Mouse (Mus musculus) megakaryocyte, embryonic 14.5 days (primary cell): Measurements from ENCODE around the gene 1810049J17Rik. TPM values are rescaled to one million over a fixed set of nuclear protein-coding genes. Genes with fewer than 3 reads are reported as not detected.

Experiments used
- H3K27me3 ChIP-seq: replicated peaks from 2 replicates; pipeline ENCODE3; 2012; ENCODE audit warnings: inconsistent platforms
- H3K36me3 ChIP-seq: replicated peaks from 2 replicates; pipeline ENCODE3; 2012; ENCODE audit warnings: low read length, inconsistent platforms, mixed read lengths
- H3K4me1 ChIP-seq: 2 replicates; pipeline ENCODE4 v1.6.1; 2012; ENCODE audit warnings: inconsistent platforms
- H3K4me3 ChIP-seq: replicated peaks from 2 replicates; pipeline ENCODE3; 2012; ENCODE audit warnings: moderate library complexity, mild to moderate bottlenecking, inconsistent platforms
- H3K9me3 ChIP-seq: 2 replicates; pipeline ENCODE4 v1.6.1; 2012; ENCODE audit warnings: inconsistent platforms
- FLI1 ChIP-seq: IDR thresholded peaks from 2 replicates; pipeline ENCODE4 v1.6.1; 2012; ENCODE audit warnings: low read length, inconsistent platforms, mixed read lengths
- GATA1 ChIP-seq: IDR thresholded peaks from 3 replicates; pipeline ENCODE4 v1.6.1; 2012; ENCODE audit warnings: mixed read lengths, low read length, inconsistent platforms, borderline replicate concordance
- polyA plus RNA-seq: library from polyadenylated mRNA; stranded (reverse); fragments of >175 nt; gene quantifications from 2 replicates; pipeline ENCODE4 v1.2.3, GENCODE M21; 2012; ENCODE audit warnings: low replicate concordance; ENCODE audit not compliant: insufficient read depth

The 1810049J17Rik gene
- polyA plus RNA-seq, 1 experiment = not detected

DNA sequence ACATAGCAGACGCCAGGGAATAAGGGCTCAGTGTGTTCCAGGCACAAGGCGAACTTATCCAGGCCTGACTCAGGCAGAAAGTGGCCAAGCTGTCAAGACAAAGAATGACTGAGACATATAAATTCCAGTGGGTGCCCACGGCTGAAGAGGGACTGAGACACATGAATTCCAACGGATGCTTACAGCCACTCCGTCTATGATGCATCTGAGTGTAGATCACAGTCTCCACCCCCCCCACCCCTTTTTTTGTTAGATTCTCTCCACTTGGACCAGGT is 36.2 kb downstream of the 1810049J17Rik start:
- H3K4me1 ChIP-seq = peaks cover 23% of the 10 kb centered on the region
- peaks cover 8% of the 10 kb centered on the region for H3K27me3 ChIP-seq
- peaks cover 23% of the 10 kb centered on the region for H3K9me3 ChIP-seq
- peaks cover 6% of the 10 kb centered on the region for H3K36me3 ChIP-seq
- H3K4me3 ChIP-seq = no peak overlapping the region
- TF ChIP-seq GATA1 = no peak
- TF ChIP-seq FLI1 = no peak

GRCm38 (mm10) chr15:12284794-12285534 is 36.7 kb downstream of the 1810049J17Rik start:
- H3K4me1 ChIP-seq = peaks cover 20% of the 10 kb centered on the region
- H3K4me3 ChIP-seq = no peak overlapping the region
- peaks cover 7% of the 10 kb centered on the region for H3K27me3 ChIP-seq
- H3K36me3 ChIP-seq = peaks cover 6% of the 10 kb centered on the region
- peaks cover 24% of the 10 kb centered on the region for H3K9me3 ChIP-seq
- TF ChIP-seq FLI1 = no peak
- no peak for TF ChIP-seq GATA1

GRCm38 (mm10) chr15:12279816-12280215 is 41.9 kb downstream of the 1810049J17Rik start:
- no peak overlapping the region for H3K4me3 ChIP-seq
- TF ChIP-seq GATA1 (no peak), FLI1 (no peak)
- peaks cover 10% of the 10 kb centered on the region for H3K36me3 ChIP-seq
- peaks cover 23% of the 10 kb centered on the region for H3K4me1 ChIP-seq
- H3K27me3 ChIP-seq = no peaks in the 10 kb centered on the region
- peaks cover 23% of the 10 kb centered on the region for H3K9me3 ChIP-seq

DNA sequence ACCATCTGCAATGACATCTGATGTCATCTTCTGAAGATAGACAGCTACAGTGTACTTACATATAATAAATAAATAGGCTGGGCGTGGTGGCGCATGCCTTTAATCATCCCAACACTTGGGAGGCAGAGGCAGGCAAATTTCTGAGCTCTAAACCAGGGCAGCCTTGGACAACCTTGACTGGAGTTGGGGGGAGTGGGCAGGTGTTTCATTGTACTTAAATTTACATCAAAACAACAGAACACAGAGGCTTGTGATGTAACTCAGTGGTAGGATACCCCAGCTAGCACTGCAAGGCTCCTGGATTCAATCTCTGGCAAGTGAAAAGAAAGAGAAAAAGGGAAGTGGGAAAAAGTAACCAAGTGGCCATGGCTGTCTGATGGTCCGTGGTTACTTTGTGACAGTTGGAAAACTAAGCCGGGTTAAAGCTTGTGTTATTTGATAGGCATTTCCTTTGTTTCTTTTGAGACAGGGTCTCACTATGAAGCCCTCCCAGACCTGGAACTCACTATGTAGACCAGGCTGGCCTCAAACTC is 46.5 kb downstream of the 1810049J17Rik start:
- TF ChIP-seq FLI1 (no peak), GATA1 (no peak)
- Histone ChIP-seq H3K4me3 (no peak overlapping the region), H3K9me3 (peaks cover 11% of the 10 kb centered on the region), H3K36me3 (peaks cover 35% of the 10 kb centered on the region), H3K27me3 (no peaks in the 10 kb centered on the region), H3K4me1 (peaks cover 35% of the 10 kb centered on the region)

DNA sequence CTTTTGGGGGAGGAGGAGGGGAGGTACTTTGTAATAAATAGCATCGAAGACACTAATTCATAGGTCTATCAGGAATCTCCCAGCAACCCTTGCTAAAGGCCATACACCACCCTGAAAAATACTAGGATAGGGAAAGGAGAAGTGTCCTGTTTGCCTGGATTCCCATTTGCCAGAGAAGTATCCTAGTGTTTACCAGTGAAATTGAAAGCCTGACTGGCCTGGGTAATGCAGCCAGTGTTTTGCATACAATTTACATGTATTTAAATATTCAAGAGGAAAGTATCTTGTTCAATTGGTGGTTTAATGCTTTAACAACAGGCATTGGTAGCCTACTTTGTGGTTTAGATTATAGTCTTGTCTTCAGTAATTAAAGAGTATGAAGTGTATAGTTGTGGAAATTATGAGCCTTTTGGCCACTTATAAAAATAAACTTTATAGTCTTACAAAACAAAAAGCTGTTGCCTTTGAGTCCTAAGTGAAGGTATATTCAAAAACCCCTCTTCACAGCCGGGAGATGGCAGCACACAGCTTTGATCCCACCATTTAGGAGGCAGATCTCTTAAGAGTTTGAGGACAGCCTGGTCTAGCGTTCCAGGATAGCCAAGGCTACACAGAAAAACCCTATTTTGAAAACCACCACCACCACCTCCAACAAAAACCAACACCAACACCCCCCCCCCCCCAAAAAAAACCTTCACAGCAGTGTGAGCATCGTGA is 47.5 kb downstream of the 1810049J17Rik start:
- Histone ChIP-seq H3K36me3 (peaks cover 42% of the 10 kb centered on the region), H3K4me1 (peaks cover 43% of the 10 kb centered on the region), H3K9me3 (peaks cover 3% of the 10 kb centered on the region; the same call in 1 of the 2 replicates), H3K4me3 (no peak overlapping the region), H3K27me3 (no peaks in the 10 kb centered on the region)
- no peak for TF ChIP-seq FLI1
- no peak for TF ChIP-seq GATA1

- peaks cover 43% of the 10 kb centered on the region for H3K4me1 ChIP-seq
- no peaks in the 10 kb centered on the region; the same call in 1 of the 2 replicates for H3K9me3 ChIP-seq
- no peak for TF ChIP-seq FLI1
- no peak for TF ChIP-seq GATA1
- no peaks in the 10 kb centered on the region for H3K27me3 ChIP-seq
- no peak overlapping the region for H3K4me3 ChIP-seq
- peaks cover 49% of the 10 kb centered on the region for H3K36me3 ChIP-seq
Observed at GRCm38 (mm10) chr15:12273325-12274052, 48.2 kb downstream of the 1810049J17Rik start.

Other genes with a start within 250 kb of the 1810049J17Rik start
- gene Zfr, start 204.1 kb downstream of the 1810049J17Rik start, polyA plus RNA-seq = 17.6 and 30.5 TPM in 2 replicates
- gene Mtmr12, start 116.9 kb downstream of the 1810049J17Rik start, polyA plus RNA-seq = 4.4 and 4.6 TPM in 2 replicates
- gene Golph3, start 449 bp downstream of the 1810049J17Rik start, polyA plus RNA-seq = 175 and 429 TPM in 2 replicates